Mouse (Mus musculus) frontal cortex, adult 2 months (tissue): ENCODE data around the gene Utp14b. TPM values are rescaled to one million over a fixed set of nuclear protein-coding genes. Genes with fewer than 3 reads are reported as not detected.

Experiments
- DNase-seq, 2 experiments: peaks; one replicate each; pipeline ENCODE4 v3.0.0; 2022; ENCODE audit warnings: low spot score in 1 of 2; ENCODE audit errors: extremely low spot score in 1 of 2
- polyA plus RNA-seq: library from polyadenylated mRNA; depleted of rRNA; stranded (reverse); fragments of >200 nt; gene quantifications from 2 replicates; pipeline ENCODE4 v1.2.3, GENCODE M21; 2012; rRNA removed

The Utp14b gene
- polyA plus RNA-seq, 1 experiment = 5.7 TPM

DNA sequence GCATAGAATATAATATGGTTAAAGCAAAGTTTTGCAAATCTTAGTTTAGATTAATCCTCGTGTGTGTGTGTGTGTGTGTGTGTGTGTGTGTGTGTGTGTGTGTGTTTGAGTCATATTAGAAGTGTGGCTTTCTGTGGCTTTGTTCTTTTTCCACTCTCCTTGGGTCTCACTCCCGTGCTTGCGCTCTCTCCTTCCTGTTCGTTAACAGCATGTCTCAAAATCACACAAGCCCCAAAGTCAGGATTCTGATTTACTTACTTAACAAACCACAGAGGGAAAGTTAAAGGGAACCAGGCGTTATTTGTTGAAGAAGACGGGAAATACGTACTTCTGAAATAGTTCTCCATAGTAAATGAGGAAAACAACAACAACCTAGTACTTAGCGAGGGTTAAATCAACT, 26.3 kb downstream of the Utp14b start:
- no peak for DNase-seq

DNA sequence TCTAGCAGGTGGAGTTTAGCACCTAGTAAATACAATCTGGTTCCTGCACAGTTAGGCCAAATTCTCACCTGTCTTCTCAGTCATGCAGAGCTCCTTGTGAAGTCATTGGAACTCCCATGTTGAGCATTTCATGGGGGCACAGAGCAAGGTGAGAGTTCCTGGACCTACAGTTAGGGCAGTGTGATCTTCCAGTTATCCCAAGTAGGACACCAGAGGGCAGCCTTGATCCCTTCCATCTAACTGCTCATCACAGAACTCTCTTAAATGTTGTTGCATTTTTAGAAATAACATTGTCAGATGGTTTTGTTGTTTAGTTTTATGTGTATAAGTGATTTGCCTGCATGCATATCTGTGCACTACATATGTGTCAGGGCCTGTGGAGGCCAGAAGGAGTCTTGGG, 29.0 kb downstream of the Utp14b start:
- peak in 1 of 2 experiments; percentile 34 for DNase-seq

DNA sequence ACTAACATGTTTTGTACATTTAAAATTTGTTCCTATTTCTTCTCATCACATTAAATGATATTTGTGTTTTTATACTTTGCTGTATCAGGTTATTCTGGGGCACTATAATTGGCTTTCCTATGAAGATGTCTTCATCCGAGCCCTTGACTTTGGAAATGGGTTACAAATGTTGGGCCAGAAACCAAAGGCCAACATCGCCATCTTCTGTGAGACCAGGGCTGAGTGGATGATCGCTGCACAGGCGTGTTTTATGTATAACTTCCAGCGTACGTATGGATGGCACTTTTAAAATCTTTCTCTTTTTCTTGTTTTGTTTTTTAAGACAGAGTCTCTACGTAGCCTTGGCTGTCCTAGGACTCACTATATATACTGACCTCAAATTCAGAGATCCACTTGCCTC, 30.3 kb downstream of the Utp14b start:
- no peak for DNase-seq

DNA sequence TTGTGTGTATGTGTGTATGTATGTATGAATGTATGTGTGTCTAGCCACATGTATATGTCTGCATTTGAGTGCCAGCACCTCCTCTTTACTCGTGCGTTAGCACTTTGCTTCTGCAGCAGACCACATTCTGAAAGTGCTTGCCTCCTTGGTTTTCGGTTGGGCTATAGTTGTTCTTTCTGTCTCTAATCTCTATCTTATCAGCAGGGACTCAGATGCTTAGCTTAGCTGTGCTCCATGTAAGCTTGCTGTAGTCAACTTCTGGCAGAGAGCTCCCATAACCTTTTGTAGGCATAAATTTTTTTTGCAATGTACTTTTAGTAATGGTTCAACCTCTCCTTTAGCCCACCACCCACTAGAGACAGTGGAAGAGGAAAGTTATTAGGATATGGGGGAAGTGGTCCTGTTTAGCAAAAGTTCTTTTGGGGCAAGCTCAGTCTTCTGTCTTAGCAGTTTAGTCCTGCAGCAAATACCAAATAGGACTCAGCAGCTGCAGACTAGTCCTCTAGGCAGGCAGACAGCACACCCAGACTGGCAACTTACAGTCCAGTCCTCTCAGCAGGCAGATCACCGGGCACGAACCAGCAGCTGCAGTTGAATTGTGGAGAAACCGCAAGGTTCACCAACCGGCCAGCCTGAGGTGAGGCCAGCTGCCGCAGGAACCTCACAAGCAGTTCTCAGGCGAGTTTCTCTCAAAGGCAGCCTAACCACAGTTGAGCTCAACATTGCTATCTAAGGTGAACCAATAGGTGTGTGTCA, 36.8 kb downstream of the Utp14b start:
- DNase-seq = no peak

DNA sequence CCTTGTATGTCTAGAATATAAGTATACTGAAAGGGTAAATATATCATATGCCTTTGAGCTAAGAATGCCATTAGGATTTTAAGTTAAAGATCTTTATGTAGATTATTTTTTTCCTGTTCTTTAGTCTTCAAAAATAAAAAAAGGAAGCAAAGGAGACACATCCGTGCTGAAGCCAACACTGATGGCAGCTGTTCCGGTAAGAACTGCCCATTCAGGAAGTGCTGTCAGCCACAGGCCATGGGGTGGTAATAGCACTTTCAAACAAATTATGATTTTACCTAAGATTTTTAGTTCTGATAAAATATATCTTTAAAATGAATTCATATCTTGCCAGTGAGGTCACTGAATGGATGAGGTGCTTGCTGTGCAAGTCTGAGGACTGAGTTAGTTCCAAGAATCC, 38.5 kb downstream of the Utp14b start:
- DNase-seq = no peak

DNA sequence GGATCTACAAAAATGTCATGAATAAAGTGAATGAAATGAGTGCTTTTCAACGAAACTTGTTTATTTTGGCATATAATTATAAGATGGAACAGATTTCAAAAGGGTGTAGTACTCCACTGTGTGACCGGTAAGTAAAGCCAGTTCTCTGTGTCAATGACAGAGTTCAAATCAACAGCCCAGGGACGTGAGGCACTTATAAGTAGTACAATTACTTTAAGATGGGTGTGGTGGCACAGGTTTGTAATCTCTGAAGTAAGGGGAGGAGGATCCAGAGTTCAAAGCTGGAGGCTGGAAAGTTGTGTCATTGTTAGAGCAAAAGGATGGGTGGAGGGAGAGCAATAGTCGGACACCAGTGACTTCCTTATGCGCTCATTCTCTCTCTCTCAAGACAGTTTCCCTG, 39.1 kb downstream of the Utp14b start:
- no peak for DNase-seq

DNA sequence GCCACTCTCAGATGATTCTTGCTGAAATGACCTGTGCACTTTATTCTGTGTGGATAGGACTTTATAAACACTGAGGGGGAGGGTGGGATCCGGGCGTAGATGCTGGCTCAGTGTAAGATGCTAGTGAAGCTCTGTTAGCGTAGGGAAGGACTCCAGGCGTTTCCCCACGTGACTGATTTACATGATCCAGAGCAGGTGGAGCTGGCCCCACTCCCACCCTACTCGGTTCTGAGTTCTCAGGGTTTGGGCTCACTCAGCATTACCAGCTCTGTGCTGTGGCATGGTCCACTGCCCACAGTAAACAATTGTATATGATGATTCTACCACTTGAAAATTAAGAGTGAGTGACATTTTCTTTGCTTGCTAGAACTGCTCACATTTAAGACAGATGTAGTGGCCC, 40.3 kb downstream of the Utp14b start:
- no peak for DNase-seq

DNA sequence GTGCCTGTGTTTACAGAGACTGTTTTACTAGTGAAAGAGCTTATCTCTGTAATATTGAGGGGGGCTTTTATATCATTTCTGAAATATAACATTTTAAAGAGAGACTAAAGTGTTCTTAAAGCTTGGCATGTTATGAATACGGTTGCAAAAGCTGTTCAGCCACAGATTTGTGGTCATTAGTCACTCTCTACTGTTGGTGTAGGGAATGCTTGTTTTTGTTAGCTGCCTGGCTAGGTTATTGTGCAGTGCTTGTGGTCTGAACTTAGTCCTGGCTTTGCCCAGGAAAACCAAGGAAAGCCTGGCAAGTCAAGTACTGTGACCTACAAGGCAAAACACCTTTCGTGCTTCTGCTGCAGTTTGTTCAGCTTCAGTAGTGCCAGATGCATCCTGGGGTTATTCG, 43.9 kb downstream of the Utp14b start:
- no peak for DNase-seq

DNA sequence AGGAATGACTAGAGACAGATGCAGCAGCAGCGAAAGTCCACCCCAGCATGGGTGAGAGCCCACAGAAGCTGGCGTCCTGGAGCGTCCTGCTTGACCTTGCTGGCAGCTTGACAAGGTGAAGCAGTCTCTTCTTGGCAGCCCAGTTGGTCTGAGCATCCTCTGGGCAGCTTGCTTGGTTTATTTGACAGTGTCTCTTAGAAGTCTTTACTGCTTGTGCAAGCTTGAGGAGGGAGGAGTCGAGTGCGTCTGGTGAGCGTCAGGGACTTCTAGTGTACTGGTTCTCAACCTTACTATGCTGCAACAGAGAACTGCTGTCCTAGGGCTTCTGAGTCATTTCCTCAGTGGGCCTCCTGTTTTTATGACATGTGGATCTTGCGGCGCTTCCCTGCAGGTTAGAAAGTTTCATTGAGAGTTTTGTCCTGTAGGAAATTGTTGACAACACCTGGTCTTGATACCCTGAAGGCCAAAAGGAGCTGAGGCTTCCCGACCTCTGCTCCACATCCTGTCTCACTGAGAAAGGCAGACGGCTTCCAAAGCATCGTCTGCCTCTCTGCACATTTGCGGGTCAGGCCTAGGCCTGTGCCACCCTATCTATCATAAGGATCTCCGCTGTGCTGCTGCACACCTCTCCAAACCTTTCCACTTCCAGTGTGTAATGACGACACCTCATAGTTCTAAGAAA, 44.6 kb downstream of the Utp14b start:
- no peak for DNase-seq

DNA sequence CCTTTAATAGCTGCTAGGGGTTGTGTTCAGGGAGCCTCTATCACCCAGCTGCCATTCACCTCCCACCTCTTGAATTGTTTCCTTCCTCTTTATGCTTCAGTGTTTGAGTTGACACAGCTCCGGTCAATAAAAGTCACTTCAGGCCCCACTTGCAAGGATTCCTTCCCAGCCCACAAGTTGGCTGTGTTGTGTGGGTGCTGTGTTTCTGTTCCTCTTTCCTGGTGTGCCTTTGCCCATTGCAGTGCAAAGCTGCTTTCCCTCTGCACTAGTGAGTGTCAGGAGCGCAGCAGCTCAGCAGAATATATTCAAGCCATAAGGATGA, 45.1 kb downstream of the Utp14b start:
- DNase-seq = no peak

DNA sequence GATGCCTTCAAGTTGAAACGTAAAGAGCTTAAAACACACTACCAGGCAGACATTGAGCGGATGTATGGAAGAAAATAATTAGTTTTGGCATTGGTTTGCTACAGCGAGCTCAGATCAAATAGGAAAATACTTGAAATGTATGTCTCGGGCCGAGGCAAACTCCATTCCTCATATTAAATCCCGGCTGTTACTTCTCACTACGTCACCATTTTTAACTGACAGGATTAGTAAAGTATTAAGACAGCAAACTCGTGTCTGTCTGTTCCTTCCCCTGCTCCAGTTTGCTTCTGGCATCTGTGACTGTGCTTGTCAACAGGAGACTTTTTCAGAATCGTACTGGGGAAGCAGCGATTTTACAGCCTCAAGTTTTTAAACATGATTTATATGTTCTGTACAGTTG, 48.5 kb downstream of the Utp14b start:
- DNase-seq = no peak

DNA sequence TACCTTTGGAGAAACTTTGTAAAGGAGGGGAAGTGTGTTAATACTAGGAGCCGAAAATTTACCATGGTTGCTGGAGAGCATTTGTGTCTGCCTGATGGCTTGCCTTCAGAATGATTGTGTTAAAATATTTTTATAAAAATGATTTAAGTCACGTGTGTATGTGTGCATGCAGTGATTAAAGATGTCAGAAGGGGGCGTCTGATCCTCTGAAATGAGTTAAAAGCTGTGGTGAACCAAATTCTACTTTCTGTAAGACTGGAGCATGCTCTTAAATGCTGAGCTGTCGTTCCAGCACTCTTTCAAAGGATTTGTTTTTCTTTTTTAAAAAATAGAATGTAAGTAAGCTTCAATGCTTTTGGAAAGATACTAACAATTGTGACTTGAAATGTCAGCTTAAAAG, 49.4 kb downstream of the Utp14b start:
- peak in 1 of 2 experiments; percentile 74 for DNase-seq

DNA sequence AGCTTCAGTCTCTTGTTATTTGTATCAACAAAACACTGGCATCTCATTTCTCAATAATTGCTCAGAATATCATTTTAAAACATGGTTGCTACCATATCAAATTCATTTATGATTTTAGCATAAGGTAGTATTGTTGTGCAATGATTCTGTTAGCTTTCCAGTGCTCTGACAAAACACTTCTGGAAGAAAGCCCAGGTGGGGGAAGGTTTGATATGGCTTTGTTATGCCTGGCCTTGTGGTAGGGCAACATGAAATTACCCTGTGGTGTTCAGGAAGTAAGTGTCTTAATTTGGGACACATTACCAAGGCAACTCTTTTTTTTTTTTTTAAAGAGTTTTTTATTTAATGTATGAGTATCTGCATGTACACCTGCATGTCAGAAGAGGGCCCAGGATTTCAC, 52.2 kb downstream of the Utp14b start:
- DNase-seq = no peak

DNA sequence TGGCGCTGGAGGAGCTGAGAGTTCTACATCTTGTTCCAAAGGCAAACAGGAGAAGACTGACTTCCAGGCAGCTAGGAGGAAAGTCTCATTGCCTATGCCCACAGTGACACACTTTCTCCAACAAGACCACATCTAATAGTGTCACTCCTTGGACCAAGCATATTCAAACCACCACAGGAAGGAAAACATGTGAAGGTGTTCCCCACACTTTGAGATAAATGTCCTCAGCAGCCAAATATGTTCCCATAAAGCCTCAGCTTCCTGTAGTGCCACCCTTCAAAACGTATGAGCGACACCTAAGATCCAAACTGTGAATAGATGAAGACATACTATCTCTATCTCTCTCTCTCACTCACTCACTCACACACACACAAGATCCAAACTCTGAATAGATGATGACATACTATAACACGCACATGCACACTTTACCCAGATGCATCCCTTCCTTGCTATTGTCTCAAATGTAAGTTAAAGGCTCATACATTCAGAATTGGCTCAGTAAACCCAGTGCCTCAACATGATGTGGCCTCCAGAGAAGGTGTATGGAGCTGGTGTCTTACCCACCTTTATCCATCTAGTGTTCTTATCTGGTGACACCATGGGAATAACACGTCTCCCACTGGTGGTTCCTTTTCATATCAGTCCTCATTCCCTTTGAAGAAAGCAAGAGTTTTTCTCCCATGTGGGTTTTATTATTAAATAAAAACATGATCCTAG, 52.9 kb downstream of the Utp14b start:
- no peak for DNase-seq

Other genes starting within 250 kb of the Utp14b start
- gene Farsb, start 169.1 kb upstream of the Utp14b start, polyA plus RNA-seq = 52.1 and 52.2 TPM in 2 replicates
- 0.74 and 0.90 TPM in 2 replicates for gene Mogat1, start 147.0 kb upstream of the Utp14b start, polyA plus RNA-seq
- gene BC035947, start 145.9 kb upstream of the Utp14b start, polyA plus RNA-seq = 0.26 and 0.29 TPM in 2 replicates
- gene Acsl3, start 213 bp upstream of the Utp14b start, polyA plus RNA-seq = 88.6 and 94.2 TPM in 2 replicates
- 1.0 and 1.1 TPM in 2 replicates for gene Kcne4, start 158.7 kb downstream of the Utp14b start, polyA plus RNA-seq